Mouse (Mus musculus) layer of hippocampus, postnatal 14 days (tissue): ENCODE measurements around the gene Il23r. TPM values are rescaled to one million over a fixed set of nuclear protein-coding genes. Genes with fewer than 3 reads are reported as not detected.
"Not testable (repeated sequence)": the region's sequence is repeated elsewhere in the genome, so short reads cannot be mapped to it uniquely, and the experiment has no call there.

Source experiments
- DNase-seq, 2 experiments: peaks; one replicate each; pipeline ENCODE4 v3.0.0; 2021 to 2022; ENCODE audit warnings: low spot score in 2 of 2, mixed read lengths in 1 of 2
- long read RNA-seq, 2 experiments: library from polyadenylated mRNA; stranded (forward); transcript quantifications; one replicate each; pipeline ENCODE4 v2.0.0; 2021
- total RNA-seq, 2 experiments: library from RNA; stranded (reverse); gene quantifications; 2 replicates each; pipeline ENCODE4 v1.2.3; 2021

Il23r gene
- under 1 TPM in 1 of 2 experiments, not detected in 1; 0.29 TPM for total RNA-seq
- long read RNA-seq, experiment 1: 0 reads
- long read RNA-seq, experiment 2: 0 reads

- DNase-seq: no peak
Measured at GRCm38 (mm10) chr6:67491755-67492154, at the start of gene Il23r. Il23r (minus strand) TSS chr6:67491855.

DNA sequence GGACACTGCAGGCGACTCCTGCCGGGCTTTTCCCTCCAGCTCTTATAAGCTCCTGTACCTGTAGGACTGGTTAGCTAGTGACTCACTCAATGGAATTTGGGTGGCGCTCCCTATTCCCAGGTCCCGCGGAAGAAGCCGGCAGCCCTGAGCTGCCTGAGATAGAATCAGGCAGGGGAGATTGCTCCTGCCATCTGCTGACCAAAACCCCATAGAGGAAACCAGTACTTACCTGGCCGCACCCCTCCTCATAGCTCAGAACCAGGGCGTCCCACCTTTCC is 44.1 kb upstream of the Il23r start, which contains the start of gene Tacstd2:
Tacstd2 (minus strand) TSS at position 20 of the 278 bp plus-strand sequence.
- no peak for DNase-seq

- DNase-seq: no peak
Measured at GRCm38 (mm10) chr6:67535005-67535776, 43.5 kb upstream of the Il23r start.

GRCm38 (mm10) chr6:67534191-67535004 is 42.7 kb upstream of the Il23r start:
- no peak for DNase-seq

DNA sequence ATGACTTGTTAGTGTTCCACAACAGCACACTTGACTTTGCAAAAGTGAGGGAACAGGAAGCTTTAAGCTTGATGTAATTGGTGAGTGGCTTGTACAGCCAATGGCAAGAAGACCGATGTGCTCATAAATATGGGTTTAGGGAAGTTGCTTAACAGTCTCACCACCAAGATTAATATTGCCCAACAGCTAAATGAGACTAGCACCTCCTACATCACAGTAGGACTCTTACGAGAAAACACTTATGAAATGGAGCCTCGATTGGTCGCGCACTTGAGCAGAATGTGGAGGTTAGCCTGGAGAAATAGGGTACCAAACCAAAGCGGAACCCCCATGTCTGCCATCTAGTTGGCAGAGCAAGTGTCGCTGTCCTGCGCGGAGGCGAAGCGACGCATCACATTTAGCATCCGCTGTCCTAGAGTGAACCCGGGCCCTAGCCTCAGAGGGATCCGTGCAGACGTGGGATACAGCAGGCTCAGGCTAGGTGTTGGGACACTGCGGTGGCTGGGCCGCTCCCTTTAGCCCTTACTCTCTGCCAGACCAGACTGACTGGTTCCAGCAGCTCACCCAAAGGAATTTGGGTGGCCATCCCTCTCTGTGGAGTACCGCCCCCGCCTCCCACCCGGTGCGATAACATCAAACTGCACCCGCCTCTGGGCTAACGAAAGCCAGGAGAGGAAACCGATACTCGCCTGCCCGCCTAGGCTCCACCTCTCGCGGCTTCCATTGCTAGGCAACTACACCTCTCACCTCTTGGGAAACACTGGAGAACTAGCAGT is 41.2 kb upstream of the Il23r start:
- no peak for DNase-seq

DNA sequence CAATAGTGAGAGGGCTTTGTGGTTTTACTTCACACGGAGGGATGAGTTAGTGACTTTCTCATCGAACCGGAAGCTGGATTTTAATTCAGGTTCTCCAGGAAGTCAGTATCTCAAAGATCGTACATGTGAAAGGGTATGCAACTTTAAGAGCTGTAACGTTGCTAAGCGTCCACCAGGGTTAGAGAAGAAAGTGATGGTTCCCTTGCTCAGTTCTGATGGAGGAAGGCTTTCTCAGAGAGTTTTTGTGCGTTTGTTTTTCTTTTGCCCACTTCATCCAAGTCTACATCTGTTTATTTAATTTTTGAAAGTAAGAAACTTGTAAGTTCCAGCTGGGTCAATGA is 40.1 kb upstream of the Il23r start:
- DNase-seq: no peak

DNA sequence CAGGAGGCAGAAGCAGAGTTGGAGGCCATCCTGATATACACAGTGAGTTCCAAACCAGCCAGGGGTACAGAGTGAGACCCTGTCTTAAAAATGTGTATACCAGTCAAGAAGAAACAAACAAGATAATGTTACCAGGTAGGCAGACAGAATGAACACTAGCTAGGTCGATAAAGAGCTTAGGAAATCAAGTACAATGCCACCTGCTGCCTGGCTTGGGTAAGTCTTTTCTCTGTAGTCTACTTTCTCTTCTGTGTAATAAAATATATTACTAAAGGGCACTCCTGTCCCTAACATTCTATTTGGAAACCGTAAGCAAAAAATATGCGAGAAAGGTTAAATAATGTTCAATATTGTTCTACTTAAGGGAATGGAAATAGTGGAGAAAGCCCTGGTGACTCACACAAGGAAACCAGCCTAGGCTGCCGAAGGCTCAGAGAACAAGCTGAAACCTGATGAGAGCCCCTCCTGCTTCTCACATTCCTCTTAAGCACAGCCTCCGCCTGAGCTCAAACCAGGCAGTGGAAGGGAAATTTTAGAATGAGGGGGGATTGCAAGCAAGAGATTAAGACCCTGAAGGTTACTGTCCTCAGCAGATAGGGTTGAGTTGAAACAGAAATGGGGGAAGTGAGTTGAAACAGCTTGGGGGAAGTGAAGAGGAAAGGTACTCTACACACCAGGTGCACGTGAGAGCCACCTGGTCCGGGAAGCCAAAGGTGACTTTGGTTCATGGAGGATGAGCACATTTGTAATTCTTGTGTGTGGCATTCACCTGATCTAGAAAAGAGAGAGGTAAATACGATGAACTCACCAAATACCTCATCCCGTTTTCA is 39.6 kb upstream of the Il23r start:
- DNase-seq: no peak

- no peak for DNase-seq
Measured at GRCm38 (mm10) chr6:67526356-67526755, 34.7 kb upstream of the Il23r start.

- DNase-seq: peak in 1 of 2 experiments; percentile 41
Measured at GRCm38 (mm10) chr6:67510752-67511151, 19.1 kb upstream of the Il23r start.

DNA sequence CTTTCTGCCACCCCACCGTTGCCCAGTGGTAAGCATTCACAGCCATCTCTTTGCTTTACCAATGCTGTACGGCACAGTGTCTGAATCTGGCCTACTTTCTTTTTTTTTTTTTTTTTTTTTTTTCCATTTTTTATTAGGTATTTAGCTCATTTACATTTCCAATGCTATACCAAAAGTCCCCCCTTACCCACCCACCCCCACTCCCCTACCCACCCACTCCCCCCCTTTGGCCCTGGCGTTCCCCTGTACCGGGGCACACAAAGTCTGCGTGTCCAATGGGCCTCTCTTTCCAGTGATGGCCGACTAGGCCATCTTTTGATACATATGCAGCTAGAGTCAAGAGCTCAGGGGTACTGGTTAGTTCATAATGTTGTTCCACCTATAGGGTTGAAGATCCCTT is 10.3 kb upstream of the Il23r start:
- not testable (repeated sequence) for DNase-seq

DNA sequence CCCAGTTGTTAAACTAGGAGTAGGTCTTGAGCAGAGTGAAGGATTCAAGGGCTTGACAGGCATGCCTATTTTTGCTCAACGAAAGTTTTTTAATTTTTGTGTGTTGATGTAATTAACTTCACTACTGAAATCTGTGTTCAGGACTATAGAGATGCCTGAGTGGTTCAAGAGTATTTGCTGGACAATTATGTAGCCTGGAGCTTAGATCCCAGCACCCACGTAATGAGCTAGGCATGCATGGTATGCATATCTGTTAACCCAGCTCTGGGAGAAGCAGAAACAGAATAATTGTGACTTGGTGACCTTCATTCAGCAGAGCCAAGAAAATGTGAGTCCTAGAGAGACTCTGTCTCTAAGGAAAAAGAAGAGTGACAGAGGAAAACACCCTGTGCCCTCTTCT is 10.6 kb downstream of the Il23r start:
- DNase-seq: no peak

GRCm38 (mm10) chr6:67471242-67471641 is 20.4 kb downstream of the Il23r start:
- no peak for DNase-seq

- no peak for DNase-seq
Measured at GRCm38 (mm10) chr6:67459424-67459823, 32.2 kb downstream of the Il23r start.

DNA sequence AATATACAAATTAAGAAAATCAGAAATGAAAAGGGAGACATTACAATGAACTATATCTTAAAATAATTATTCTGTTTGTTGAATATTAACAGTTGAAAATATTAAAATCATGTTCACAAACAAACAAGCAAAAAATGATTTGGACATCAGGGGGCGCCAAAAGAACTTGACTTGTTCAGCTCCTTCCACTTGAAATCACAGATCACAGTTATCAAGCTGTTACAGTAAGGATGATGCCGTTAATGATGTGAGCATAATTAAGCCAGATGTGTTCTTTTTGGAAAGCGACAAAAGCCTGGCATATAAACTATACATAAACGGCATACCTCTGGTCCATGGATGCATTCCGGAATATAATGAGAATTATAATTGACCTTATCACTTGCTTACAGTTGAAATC is 40.3 kb downstream of the Il23r start:
- peak; percentile 15 to 51 for DNase-seq

DNA sequence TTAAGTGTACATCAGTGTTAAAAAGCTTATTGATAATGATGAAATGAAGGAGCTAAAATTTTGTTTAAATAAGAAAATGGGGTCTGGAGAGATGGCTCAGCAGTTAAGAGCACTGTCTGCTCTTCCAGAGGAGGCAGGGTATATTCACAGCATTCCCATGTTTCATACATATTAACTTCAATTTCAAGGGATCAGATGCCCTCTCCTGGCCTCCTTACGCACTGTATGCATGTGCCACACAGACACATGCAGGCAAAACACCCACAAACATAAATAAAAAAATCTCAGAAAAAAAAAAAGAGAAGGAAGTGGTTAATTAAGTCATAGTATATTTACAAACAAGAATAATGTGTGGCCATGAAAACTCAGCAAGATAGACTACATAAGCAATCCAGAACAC is 45.8 kb downstream of the Il23r start:
- no peak for DNase-seq

- DNase-seq: no peak
Measured at GRCm38 (mm10) chr6:67443124-67443523, 48.5 kb downstream of the Il23r start.

- DNase-seq: no peak
Measured at GRCm38 (mm10) chr6:67437814-67438385, 53.8 kb downstream of the Il23r start.

DNA sequence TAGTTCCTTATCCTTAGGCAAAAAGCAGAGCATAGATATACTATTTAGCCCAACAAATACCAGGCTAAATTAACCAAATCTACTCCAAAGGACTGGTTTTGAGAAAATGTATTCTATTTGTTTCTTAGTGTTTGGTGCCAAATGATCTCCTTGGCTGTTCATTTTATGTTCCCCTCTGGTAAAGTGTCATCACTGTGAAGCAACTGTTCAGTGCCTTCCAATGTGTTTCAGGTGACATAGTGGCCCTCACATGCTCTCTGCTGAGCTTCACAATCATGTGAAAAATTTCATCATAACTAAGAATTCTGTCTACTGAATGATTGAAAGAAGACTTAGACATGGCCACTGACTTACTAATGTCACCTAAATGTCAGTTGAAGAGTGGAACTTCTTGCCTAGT is 54.6 kb downstream of the Il23r start:
- no peak for DNase-seq

GRCm38 (mm10) chr6:67436295-67436694 is 55.4 kb downstream of the Il23r start:
- no peak for DNase-seq

- no peak for DNase-seq
Measured at GRCm38 (mm10) chr6:67435711-67436110, 55.9 kb downstream of the Il23r start.
